Mouse (Mus musculus) cerebellum, adult 8-10 months (tissue): ENCODE measurements around the gene Ror1.

Experiments used
- DNase-seq: peaks from one replicate; pipeline ENCODE4 v3.0.0; 2022

Gene Ror1

DNA sequence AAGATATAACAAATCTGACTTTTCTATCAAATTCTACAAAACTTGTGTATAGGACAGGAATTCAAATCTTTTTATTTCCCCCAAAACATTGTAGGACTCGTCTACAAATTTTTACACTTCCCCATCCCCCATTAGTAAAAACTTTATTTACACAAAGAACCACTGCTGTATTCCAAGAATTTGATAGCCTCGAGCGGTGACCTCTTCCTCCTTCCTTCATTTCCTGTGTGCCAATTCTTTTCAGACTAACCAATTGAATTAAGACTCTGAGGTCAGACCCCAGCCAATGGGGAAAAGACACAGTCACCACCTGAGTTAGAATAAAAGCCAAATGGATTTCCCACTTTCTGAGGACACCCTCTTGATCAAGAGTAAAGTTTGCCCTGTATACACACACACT, 302.5 kb downstream of the Ror1 start:
- DNase-seq: no peak

- DNase-seq: no peak
Measured at GRCm38 (mm10) chr4:100401078-100401477, 305.5 kb downstream of the Ror1 start.

DNA sequence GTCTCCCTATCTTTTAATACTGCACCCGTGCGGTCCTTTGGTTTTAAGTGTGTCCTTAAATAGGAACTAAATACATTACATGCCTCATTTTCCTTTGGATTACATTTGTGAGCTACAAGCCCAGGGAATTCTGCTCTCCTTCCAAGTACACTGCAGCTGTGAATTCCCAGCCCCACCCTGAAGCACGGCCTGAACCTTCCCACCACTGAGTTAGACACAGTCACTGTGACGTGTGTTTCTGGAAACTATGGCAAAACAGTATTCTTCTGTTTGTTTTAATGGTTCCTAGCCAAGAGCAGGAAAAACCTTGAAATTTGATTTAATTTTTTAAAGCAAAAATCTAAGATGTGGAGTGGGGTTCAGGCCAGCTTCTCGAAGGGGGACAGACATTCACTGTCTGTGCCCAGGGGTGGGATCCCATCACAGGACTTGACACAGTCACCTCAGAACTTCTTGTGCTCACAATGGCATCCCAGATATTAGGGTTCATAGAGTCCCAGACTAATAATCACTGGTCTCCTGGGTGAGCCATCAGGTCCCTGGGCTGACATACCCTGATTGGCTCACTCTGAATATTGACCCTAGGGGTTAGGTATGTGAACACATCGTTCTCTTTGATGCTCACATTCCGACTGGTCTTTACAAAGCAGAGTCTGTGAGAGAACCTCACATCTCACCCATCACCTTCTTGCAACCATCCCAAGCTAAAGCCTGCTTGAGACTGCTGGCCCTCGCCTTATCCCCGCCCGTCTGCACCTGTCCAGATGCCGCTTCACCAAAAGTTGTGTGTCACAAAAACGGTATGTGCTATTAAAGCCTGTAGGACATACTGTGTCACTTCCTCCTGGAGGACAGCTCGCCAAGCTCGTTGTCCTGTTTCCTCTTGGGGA, 306.2 kb downstream of the Ror1 start:
- DNase-seq: no peak

GRCm38 (mm10) chr4:100407261-100407874, 311.8 kb downstream of the Ror1 start:
- DNase-seq: peak; percentile 79

GRCm38 (mm10) chr4:100409521-100409920, 313.9 kb downstream of the Ror1 start:
- no peak for DNase-seq

- DNase-seq: no peak
Measured at GRCm38 (mm10) chr4:100411841-100412539, 316.4 kb downstream of the Ror1 start.

GRCm38 (mm10) chr4:100422756-100423155, 327.2 kb downstream of the Ror1 start:
- DNase-seq: no peak

DNA sequence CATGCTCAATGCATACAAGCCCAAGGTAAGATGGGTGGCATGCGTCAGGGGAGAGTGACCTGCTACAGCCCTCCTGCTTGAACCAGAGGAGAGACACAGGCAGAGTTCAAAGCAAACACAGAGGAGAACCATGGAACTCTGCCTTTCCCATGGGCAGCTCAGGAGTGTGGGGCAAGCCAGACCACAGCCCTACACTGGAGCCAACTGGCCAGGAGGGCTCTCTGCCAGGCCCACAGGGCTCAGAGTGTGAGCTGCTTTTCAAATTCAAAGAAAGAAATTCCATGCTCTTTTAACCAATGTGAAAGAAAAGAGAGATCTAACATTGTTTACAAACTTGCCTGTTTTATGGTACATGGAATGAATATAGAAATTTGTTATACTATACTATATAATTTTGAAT, 330.5 kb downstream of the Ror1 start:
- DNase-seq: no peak

DNA sequence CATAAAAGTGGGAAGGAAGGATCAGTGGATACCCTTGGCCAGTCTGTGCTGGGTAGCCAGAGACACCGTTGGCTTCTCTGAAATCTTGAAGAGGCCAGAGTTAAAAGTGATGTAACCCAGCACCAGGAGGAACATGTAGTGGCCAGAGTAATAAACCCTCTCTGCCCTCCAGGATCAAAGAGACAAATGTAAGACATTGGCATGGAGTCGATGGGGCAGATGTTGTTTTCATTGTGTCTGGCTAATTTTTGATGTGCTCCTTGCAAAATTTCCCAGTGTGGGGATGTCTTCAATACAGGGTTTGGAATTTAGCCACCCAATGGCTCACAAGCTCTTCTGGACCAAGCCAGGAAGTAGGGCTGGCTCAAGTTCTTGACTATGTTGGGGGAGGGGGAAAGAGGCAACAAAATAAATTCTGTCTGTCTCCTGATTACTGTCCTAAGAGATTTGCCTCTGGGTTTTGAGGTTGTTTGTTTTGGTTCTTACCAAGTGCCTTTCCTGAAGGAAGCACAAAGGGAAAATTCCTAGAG, 333.8 kb downstream of the Ror1 start:
- no peak for DNase-seq

DNA sequence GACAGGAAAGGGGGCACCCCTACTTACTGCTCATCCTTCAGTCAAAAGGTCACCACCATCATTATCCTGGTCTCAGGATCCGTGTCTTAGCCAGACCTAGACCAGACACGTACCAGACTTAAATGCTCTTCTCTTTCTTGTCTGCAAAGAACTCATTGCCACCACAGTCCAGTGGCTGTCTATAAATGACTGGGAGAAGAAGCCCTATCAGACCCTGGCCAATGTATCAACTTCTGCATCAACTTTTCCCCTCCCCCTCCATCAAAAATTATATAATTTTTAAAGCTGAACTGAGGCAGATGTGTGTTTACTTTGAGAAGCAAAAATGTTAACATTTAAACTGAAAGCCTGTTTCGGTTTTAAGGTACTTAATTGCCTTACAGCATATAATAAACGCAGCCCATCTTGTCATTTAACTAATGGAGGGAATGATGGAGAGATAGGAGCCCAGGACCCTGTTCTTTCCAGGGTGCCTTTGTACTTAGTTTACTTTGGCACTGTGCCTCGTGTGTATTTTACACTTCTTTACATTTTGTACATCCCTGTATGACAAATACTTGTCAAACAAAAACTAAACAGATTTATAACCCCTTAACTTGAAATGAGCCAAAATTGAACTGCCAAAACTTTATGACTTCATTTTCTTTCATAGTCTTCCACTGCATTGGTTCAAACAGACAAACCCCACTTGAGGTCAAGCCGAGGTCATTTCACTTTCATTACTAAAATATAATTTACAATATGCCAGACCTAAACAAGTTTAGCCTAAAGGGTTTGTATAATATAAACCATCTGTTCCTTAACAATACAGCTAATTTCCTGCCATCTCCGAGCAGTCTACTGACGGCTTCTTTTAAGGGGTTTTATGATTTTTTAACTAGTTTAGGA, 339.9 kb downstream of the Ror1 start:
- DNase-seq: no peak

GRCm38 (mm10) chr4:100436169-100436547, 340.6 kb downstream of the Ror1 start:
- DNase-seq: no peak

DNA sequence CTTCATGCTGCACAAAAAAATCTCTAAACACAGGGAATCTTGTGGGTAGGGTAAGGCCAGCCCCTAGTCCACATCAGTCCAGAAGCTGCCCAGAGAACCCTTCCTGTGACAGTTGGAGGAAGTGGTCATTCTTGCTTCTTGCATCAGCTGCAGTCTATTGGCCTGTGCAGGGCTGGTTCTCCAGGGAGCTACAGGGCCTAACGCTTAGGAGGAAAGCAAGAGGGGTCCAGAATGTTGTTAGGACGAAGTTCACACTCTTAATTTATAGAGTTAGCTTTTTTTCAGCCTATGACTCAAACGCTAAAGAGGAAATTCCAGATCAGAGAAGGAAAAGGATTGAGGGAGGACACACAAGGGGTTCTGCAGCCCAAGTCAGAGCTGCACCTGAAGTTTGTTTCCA, 351.3 kb downstream of the Ror1 start:
- no peak for DNase-seq

DNA sequence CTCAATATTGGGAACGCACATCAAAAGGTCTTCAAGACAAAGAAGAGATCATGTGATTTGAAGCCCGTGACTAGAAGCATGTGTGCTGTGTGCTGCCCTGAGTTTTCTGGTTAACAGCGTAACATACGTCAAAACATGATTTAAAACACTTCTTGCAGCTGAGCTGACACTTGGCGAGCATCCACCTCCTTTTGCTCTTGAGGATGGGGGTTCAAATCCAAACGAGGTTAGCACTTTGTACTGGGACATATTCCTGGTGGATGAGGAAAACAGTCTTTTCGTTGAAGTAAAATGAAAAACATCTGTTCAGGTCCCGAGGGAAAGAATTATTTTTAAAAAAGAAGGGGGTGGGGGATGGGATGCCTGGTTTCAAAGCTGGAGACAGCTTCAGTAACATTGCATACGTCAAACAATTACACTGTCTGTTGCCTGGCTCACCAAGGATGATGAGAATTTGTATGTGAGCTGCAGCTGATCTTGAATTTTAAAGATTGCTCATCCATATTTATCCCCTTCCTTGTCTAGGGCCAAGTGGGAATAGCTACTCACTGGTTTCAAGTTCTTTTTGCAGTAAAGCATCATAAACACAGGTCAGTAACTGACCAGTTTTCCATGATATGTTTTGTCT, 367.0 kb downstream of the Ror1 start:
- no peak for DNase-seq

DNA sequence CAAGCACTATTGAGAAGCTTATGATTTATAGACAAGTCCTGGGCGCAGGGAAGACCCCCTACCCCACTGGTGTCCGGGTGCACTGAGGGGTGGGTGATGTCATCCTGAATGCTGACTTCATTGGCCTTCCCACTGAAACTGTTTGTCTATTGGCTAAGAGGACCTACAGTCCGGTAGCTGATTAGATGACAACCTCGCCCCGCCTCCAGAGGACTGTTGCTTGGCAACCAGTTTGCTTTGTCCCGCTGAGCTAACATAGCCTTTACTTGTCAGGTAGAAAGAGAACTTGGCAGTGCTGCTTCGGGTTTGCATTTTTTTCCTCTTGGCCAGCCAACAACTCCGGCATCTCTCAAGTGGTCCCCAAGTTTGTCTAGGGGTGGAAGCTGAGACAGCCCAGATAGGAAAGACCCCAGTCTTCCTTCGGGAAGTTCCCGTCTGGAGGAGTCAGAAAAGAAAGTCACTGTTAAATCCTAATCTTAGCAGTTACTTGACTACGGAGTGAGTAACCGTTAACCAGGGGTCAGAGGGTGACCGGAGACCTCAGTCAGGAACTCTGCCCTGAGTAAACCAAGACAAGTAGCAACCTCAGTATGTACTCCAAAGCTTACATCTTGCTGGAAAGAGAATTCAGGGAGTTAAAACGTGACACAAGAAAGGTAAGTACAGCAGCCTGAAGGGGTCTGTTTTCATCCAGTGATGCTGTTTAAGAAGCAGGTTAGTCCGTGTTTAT, 383.2 kb downstream of the Ror1 start, which contains the start of gene Ube2u:
Ube2u (plus strand) TSS at position 258 of the 730 bp plus-strand sequence.
- DNase-seq: no peak

DNA sequence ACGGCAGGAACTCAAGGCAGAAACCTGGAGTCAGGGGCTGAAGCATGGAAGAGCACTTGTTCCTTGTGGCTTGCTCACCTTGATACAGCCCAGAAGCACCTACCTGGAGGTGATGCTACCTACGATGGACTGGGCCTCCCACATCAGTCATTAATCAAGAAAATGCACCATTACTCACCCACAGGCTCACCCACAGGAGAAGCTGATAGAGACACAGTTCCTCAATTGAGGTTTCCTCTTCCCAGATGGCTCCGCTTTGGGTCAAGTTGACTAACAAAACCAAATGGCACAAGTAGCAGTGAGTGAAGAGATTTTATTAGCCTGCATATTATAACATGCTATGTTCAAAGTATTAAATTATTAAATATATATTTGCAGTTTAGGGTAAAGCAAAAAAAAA, 392.9 kb downstream of the Ror1 start:
- no peak for DNase-seq
